Mouse (Mus musculus): ENCODE measurements around the gene Hoxb6. TPM values are rescaled to one million over a fixed set of nuclear protein-coding genes. Genes with fewer than 3 reads are reported as not detected.

Hoxb6 gene
- polyA plus RNA-seq, 1 experiment from 2014 or later: 0.31 TPM

DNA sequence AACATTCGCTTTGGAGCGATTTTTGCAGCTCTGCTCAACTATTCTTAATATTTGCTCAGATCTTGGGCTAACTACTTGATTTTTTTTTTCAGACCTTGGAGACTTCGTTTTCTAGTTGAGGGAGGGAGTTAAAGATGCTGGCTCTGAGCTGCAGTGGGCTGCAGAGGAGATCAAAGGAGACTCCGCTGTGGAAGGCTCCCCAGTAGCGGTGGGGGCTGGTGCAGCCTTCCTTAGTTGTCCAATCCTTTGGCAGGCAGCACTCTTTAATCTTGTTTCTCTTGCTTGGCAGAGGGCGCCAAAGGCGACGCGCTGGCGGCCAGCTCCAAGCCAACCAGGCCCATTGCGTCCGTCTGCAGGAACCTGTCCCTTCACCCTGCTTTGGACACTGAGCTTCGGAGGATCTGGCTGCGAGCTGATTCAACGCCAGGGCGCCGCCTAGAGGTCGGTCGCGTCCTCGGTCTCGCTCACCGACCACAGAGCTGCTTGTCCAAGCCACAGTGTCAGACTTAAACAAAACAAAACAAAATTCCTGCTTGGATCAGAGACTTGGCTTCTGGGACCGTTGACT, 30.9 kb upstream of the Hoxb6 start:
- DNase-seq (ENCODE audit: low spot score): peak; percentile 86
- Histone ChIP-seq H3K9me3 (no peaks in the 10 kb centered on the region), H3K27ac (no peak overlapping the region), H3K4me1 (replicated peaks) (0 out of 2 replicates have a peak, but pooled peaks cover 4% of the 10 kb centered on the region), H3K36me3 (no peaks in the 10 kb centered on the region), H3K27me3 (ENCODE audit: insufficient read depth, poor library complexity, severe bottlenecking) (peaks cover 100% of the 10 kb centered on the region), H3K4me3 (no peak overlapping the region)
- WGBS: 1% methylated on average over 24 of the region's 24 CpGs

DNA sequence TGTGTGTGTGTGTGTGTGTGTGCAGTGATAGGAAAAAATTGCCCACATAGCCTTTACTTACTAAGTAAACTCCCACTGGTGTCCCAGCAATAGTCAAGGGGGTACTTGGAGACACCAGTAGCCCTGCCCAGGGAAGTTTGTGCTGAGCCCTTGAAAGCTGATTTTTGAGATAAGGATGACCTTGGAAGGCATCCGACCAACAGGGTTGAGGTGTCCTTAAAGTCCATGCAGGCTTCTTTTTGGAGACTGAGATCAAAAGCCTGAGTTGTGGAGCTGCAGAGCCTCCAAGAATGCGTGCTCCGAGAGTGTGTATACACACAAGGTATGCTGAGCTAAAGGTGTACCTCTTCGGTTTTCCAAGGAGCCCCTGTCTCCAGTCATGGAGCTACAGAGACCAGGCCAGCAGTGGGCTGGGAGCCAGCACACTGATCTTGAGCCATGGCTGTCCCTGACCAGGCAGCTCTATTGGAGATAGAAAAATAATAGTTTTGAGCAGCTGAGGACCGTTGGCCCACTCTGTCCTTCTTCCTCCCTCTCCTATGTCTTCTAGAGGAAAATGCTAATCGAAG, 29.9 kb upstream of the Hoxb6 start:
- peak; percentile 31 for DNase-seq (ENCODE audit: low spot score)
- Histone ChIP-seq H3K4me1 (replicated peaks) (0 out of 2 replicates have a peak, but pooled peaks cover 4% of the 10 kb centered on the region), H3K4me3 (no peak overlapping the region), H3K9me3 (no peaks in the 10 kb centered on the region), H3K27me3 (ENCODE audit: insufficient read depth, poor library complexity, severe bottlenecking) (peaks cover 100% of the 10 kb centered on the region), H3K27ac (no peak overlapping the region), H3K36me3 (no peaks in the 10 kb centered on the region)
- 10% methylated on average over 6 of the region's 6 CpGs for WGBS

DNA sequence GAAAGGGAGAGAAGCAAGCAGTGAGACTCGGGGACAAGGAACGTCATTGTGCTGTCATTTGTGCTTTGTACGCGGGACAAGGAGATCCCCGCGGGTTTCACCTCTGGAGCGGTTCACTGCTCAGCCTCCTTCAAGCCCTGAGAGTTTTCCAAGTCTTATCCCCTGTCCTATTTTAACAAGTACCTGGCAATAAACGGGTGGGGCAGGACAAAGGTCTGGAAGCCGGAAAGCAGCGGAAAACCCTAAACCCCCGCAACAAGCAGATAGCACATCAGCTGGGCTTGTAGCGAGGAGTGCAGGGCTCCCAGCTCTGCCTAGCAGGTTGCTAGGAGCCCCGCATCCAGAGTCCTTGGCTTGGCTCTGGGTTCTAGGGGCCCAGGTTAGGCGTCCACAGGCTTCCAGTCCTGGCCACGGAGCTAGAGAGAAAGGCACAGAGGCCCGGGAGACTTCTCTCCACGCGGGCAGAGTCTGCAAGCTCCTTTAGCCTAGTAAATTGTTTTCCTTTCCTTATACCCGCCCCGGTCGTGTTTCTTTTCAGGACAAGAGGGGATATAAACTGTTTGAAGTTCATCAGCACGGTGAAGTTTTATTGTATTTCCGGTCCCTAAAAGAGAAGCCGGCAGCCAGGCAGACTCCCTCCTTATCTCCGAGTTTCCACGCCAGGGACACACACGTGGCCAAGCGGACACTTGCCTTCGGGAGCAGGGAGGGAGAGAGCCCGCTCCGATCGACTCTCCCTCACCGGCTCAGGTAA, 28.5 kb upstream of the Hoxb6 start:
- no peak overlapping the region for H3K27ac ChIP-seq
- H3K9me3 ChIP-seq: no peaks in the 10 kb centered on the region
- 0 out of 2 replicates have a peak, but pooled peaks cover 4% of the 10 kb centered on the region for H3K4me1 ChIP-seq (replicated peaks)
- H3K27me3 ChIP-seq (ENCODE audit: insufficient read depth, poor library complexity, severe bottlenecking): peaks cover 100% of the 10 kb centered on the region
- DNase-seq (ENCODE audit: low spot score): no peak
- under 1% methylated on average over 33 of the region's 33 CpGs for WGBS
- no peaks in the 10 kb centered on the region for H3K36me3 ChIP-seq
- H3K4me3 ChIP-seq: no peak overlapping the region

DNA sequence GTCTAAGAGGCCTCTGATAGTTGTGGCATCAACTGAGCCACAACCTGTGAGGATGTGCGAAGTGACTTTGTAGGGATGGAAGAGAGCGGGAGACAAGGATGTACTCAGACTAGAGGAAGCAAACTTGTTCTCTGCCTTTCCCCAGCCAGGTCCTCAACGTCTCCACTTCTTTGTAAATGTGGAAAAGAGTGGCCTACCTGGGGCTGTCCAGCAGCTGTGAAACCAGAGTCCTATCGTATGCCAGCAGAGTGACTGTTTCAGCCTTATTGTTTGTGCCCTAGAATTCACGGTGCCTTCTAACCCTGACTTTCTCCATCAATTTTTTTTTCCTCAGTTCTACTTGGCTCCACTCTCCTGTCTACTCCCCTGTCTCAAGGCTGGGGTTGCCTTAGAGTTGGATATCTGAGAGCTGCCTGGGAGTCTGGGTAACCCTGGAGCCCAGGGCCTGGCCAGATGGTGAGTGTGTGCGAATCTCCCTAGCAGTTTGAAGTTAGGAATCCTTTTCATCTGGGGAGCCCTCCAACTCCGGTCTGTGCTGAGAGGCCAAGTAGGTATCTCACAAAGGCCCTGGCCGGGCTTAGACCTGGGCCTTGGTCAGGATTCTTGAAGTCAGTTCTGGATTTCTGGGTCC, 27.8 kb upstream of the Hoxb6 start:
- DNase-seq (ENCODE audit: low spot score): peak; percentile 52
- Histone ChIP-seq H3K4me3 (no peak overlapping the region), H3K27me3 (ENCODE audit: insufficient read depth, poor library complexity, severe bottlenecking) (peaks cover 100% of the 10 kb centered on the region), H3K4me1 (replicated peaks) (0 out of 2 replicates have a peak, but pooled peaks cover 4% of the 10 kb centered on the region), H3K36me3 (no peaks in the 10 kb centered on the region), H3K27ac (no peak overlapping the region), H3K9me3 (no peaks in the 10 kb centered on the region)
- WGBS: 2% methylated on average over 8 of the region's 8 CpGs

GRCm38 (mm10) chr11:96265954-96266353, 26.3 kb upstream of the Hoxb6 start:
- 2% methylated on average over 7 of the region's 7 CpGs for WGBS
- H3K4me3 ChIP-seq: no peak overlapping the region
- DNase-seq (ENCODE audit: low spot score): peak; percentile 33
- H3K27ac ChIP-seq: no peak overlapping the region
- no peaks in the 10 kb centered on the region for H3K4me1 ChIP-seq (replicated peaks)
- H3K27me3 ChIP-seq (ENCODE audit: insufficient read depth, poor library complexity, severe bottlenecking): peaks cover 100% of the 10 kb centered on the region
- no peaks in the 10 kb centered on the region for H3K9me3 ChIP-seq
- no peaks in the 10 kb centered on the region for H3K36me3 ChIP-seq

DNA sequence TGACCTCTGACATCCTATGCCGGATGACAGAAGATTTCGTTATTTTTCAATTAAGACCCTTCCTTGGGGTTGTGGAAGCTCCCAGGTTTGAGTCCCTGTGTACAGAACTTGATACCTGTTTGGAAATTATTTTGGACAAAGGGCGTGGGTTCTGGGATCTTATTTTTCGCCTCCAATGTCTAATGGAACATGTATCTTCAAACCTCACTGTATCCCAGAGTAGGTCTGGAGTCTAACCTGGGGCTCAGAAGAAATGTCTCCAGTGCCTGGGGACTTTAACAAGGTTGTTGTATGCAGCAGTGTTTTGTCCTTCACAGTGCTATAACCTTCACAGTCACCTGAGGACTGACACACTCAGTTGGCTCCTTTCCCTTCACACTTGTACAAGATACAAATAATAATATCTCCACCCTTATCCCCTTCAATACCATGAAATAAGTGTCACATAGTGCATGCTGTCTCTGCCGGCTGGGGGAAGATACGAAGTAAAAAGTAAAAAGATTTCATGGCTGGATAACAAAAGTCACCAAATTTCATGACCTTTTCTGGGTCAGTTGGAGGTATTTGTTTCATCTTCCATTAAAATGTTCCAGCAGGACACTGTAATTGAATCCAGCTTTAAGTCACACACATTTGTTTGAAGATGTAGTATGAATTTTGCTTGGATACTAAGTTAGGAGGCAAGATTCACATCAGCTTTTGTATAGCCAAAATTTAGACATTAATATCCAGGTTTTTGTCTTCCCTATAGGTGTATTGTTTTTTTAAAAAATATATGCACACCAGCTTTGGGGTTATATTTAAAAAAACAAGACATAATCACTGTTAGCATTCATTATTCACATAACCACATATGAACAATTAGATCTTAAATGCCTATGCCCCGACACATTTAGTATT, 25.0 kb upstream of the Hoxb6 start:
- Histone ChIP-seq H3K4me1 (replicated peaks) (peaks cover 11% of the 10 kb centered on the region), H3K9me3 (no peaks in the 10 kb centered on the region), H3K4me3 (no peak overlapping the region), H3K27ac (no peak overlapping the region), H3K36me3 (no peaks in the 10 kb centered on the region), H3K27me3 (ENCODE audit: insufficient read depth, poor library complexity, severe bottlenecking) (peaks cover 100% of the 10 kb centered on the region)
- no peak for DNase-seq (ENCODE audit: low spot score)
- WGBS: 8% methylated on average over 7 of the region's 7 CpGs

- peaks cover 100% of the 10 kb centered on the region for H3K27me3 ChIP-seq (ENCODE audit: insufficient read depth, poor library complexity, severe bottlenecking)
- DNase-seq (ENCODE audit: low spot score): peak; percentile 34
- H3K27ac ChIP-seq: no peak overlapping the region
- peaks cover 14% of the 10 kb centered on the region for H3K4me1 ChIP-seq (replicated peaks)
- WGBS: 0% methylated on average over 1 of the region's 1 CpGs
- H3K36me3 ChIP-seq: no peaks in the 10 kb centered on the region
- no peak overlapping the region for H3K4me3 ChIP-seq
- no peaks in the 10 kb centered on the region for H3K9me3 ChIP-seq
These were observed 24.1 kb upstream of the Hoxb6 start for GRCm38 (mm10) chr11:96268031-96268745.

DNA sequence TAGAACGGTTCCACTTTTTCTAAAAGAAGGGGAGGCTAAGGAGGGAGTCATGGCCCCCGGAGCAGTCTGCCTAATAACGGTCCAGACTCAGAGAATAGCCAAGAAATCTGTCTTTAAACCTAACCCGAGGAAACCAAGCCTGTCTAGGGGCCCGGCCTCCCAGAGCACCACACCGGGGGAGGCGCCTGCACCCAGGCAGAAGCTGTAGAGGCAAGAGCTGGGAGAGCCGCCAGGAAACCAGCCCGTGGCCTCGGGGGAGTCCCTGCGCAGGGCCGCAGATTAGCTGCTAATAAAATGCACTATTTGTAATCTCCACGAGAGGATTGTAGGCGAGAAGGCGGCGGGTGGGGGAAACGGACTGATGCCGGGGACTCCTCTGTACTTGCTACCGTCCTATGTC, 22.4 kb upstream of the Hoxb6 start:
- Histone ChIP-seq H3K4me1 (replicated peaks) (peaks cover 14% of the 10 kb centered on the region), H3K36me3 (no peaks in the 10 kb centered on the region), H3K27ac (no peak overlapping the region), H3K4me3 (no peak overlapping the region), H3K9me3 (no peaks in the 10 kb centered on the region), H3K27me3 (ENCODE audit: insufficient read depth, poor library complexity, severe bottlenecking) (peaks cover 100% of the 10 kb centered on the region)
- no peak for DNase-seq (ENCODE audit: low spot score)
- under 1% methylated on average over 19 of the region's 19 CpGs for WGBS

- H3K36me3 ChIP-seq: no peaks in the 10 kb centered on the region
- no peaks in the 10 kb centered on the region for H3K9me3 ChIP-seq
- H3K27me3 ChIP-seq (ENCODE audit: insufficient read depth, poor library complexity, severe bottlenecking): peaks cover 100% of the 10 kb centered on the region
- no peak for DNase-seq (ENCODE audit: low spot score)
- 1% methylated on average over 40 of the region's 40 CpGs for WGBS
- no peak within 1 kb of the TSS for H3K27ac ChIP-seq
- H3K4me3 ChIP-seq: peak within 1 kb of the TSS; percentile 24; the same call in 1 of the 2 replicates
- H3K4me1 ChIP-seq (replicated peaks): peaks cover 14% of the 10 kb centered on the region
These were observed 21.2 kb upstream of the Hoxb6 start, which contains the start of gene Hoxb9 for GRCm38 (mm10) chr11:96270996-96271540. TSS of gene Hoxb9 (plus strand) at chr11:96271457.

- peak overlapping the region; percentile 24; the same call in 1 of the 2 replicates for H3K4me3 ChIP-seq
- H3K4me1 ChIP-seq (replicated peaks): peaks cover 14% of the 10 kb centered on the region
- H3K36me3 ChIP-seq: no peaks in the 10 kb centered on the region
- under 1% methylated on average over 52 of the region's 52 CpGs for whole genome bisulfite sequencing
- H3K27ac ChIP-seq: no peak overlapping the region
- peaks cover 100% of the 10 kb centered on the region for H3K27me3 ChIP-seq (ENCODE audit: insufficient read depth, poor library complexity, severe bottlenecking)
- DNase-seq (ENCODE audit: low spot score): no peak
- no peaks in the 10 kb centered on the region for H3K9me3 ChIP-seq
These were observed 20.7 kb upstream of the Hoxb6 start for GRCm38 (mm10) chr11:96271541-96272011.
